Mouse (Mus musculus) forebrain, embryonic 13.5 days (tissue): ENCODE measurements around the gene Snrnp70. TPM values are rescaled to one million over a fixed set of nuclear protein-coding genes. Genes with fewer than 3 reads are reported as not detected.

Source experiments
- ATAC-seq: fragments of 200-750 bp; cut with Nextera tagmentation; 2 replicates; pipeline ENCODE4 v1.8.0; 2017
- H3K27ac ChIP-seq: fragments of 300-500 bp; sonication (generic); 2 replicates; pipeline ENCODE4 v1.5.1; 2015; ENCODE audit warnings: inconsistent platforms, mild to moderate bottlenecking, moderate library complexity
- H3K27me3 ChIP-seq: fragments of 300-500 bp; sonication (generic); 2 replicates; pipeline ENCODE4 v1.6.1; 2015; ENCODE audit warnings: mild to moderate bottlenecking, inconsistent platforms
- H3K36me3 ChIP-seq: fragments of 300-500 bp; sonication (generic); 2 replicates; pipeline ENCODE4 v1.6.1; 2015; ENCODE audit warnings: mild to moderate bottlenecking, inconsistent platforms; ENCODE audit not compliant: poor library complexity, severe bottlenecking
- H3K4me1 ChIP-seq: fragments of 300-500 bp; sonication (generic); 2 replicates; pipeline ENCODE4 v1.6.1; 2015; ENCODE audit warnings: inconsistent platforms
- H3K4me2 ChIP-seq: fragments of 300-500 bp; sonication (generic); 2 replicates; pipeline ENCODE4 v1.6.1; 2015; ENCODE audit warnings: inconsistent platforms, mild to moderate bottlenecking, moderate library complexity
- H3K4me3 ChIP-seq: fragments of 300-500 bp; sonication (generic); 2 replicates; pipeline ENCODE4 v1.5.1; 2015; ENCODE audit warnings: mild to moderate bottlenecking, inconsistent platforms
- H3K9ac ChIP-seq: fragments of 300-500 bp; sonication (generic); 2 replicates; pipeline ENCODE4 v1.6.1; 2015; ENCODE audit warnings: mild to moderate bottlenecking, inconsistent platforms
- H3K9me3 ChIP-seq: fragments of 300-500 bp; sonication (generic); replicated peaks from 2 replicates; pipeline ENCODE4 v1.6.1; 2016; ENCODE audit warnings: inconsistent platforms
- WGBS: fragments of 180-500 bp; shearing (Covaris S2); methylation state at CpG from one replicate; pipeline ENCODE4 v1.1.7; 2015; 5-methylcytosine and 5-hydroxymethylcytosine counted together
- polyA plus RNA-seq: library from polyadenylated mRNA; unstranded; fragments of >200 nt; fragmentation: Nextera tagmentation; extraction: Ambion mirVana; gene quantifications from 2 replicates; pipeline ENCODE4 v1.2.1, GENCODE M21; 2015

Gene Snrnp70
- polyA plus RNA-seq, 1 experiment from 2014 or later: 250 TPM

DNA sequence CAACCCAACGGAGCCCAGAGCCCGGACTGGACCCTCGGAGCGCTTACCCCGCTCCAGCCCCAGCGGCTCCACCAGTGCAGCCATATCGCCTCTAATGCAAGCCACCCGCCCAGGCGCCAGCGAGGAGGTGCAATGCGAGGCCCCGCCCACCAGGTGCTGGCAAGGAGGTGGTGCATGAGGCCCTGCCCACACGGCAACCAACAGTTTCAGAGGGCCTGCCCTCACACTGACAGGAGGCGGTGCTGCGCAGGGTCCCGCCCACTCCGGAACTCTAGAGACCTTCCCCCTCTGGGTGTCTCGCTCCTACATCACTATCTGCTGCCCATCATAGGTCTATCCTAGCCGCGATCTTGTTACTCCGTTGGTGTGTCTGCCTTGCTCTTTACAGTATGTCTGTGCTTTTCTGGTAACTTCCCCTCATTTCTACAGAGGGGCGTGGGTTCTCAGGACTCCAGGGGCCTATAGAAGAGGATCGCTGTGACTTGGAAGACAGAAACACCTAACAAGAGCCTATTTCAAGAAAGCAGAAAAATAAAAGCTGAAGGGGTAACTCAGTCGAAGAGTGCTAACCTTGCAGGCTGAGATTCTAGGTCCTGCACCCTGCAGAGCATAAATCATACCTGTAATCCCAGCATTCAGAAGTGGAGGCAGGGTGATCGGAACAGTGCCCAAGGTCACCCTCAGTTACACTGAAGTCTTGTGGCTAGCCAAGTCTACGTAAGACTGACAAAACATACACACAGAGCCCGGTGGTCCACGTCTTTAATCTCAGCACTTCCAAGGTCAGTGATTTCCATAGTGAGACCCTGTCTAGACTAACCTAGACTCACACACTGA is 24.8 kb downstream of the Snrnp70 start, which contains the start of gene Lin7b:
Gene Lin7b (minus strand): TSS at position 109 of the 837 bp plus-strand sequence.
- Histone ChIP-seq H3K4me1 (peaks cover 30% of the 10 kb centered on the region), H3K9ac (peak within 1 kb of the TSS; percentile 69), H3K9me3 (no peaks in the 10 kb centered on the region), H3K27me3 (peaks cover 20% of the 10 kb centered on the region), H3K36me3 (peaks cover 41% of the 10 kb centered on the region), H3K27ac (no peak within 1 kb of the TSS), H3K4me2 (peak within 1 kb of the TSS; percentile 90), H3K4me3 (peak within 1 kb of the TSS; percentile 46)
- WGBS: 11% methylated on average over 28 of the region's 28 CpGs
- peak; percentile 52 for ATAC-seq

DNA sequence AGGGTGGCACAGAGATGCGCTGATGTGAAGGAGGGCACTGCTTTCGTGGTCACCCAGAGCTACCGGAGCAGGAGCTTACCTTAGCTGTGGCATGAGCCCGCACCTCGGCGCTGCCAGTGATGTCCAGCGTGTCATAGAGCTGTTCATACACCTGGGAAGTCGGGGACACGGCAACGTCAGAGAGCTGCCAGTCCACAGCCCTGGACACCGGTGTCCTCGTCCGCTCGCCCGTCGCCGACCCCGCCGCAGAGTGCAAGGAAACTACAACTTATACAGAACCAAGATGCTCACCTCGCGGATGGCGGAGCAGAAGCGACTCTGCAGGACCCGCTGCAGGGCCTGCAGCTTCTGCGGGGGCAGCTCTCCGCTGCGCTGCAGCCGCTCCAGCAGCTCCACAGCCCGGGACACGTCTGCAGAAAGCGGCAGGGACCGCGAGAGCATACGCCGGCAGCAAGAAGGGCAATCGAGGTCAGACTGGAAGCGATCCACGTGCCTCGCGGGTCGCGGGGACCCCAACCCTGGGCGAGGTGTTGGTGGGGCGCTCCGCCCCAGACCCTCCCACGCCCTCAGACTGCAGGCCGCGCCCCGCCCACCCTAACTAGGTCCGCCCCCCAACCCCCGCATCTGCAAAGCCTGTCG is 25.6 kb downstream of the Snrnp70 start:
- ATAC-seq: no peak; the same call in 1 of the 2 replicates
- peak overlapping the region; percentile 69 for H3K9ac ChIP-seq
- WGBS: 8% methylated on average over 52 of the region's 52 CpGs
- H3K9me3 ChIP-seq: no peaks in the 10 kb centered on the region
- peak overlapping the region; percentile 46 for H3K4me3 ChIP-seq
- peaks cover 20% of the 10 kb centered on the region for H3K27me3 ChIP-seq
- no peak overlapping the region for H3K27ac ChIP-seq
- peak overlapping the region; percentile 90 for H3K4me2 ChIP-seq
- H3K4me1 ChIP-seq: peaks cover 38% of the 10 kb centered on the region
- peaks cover 35% of the 10 kb centered on the region for H3K36me3 ChIP-seq

DNA sequence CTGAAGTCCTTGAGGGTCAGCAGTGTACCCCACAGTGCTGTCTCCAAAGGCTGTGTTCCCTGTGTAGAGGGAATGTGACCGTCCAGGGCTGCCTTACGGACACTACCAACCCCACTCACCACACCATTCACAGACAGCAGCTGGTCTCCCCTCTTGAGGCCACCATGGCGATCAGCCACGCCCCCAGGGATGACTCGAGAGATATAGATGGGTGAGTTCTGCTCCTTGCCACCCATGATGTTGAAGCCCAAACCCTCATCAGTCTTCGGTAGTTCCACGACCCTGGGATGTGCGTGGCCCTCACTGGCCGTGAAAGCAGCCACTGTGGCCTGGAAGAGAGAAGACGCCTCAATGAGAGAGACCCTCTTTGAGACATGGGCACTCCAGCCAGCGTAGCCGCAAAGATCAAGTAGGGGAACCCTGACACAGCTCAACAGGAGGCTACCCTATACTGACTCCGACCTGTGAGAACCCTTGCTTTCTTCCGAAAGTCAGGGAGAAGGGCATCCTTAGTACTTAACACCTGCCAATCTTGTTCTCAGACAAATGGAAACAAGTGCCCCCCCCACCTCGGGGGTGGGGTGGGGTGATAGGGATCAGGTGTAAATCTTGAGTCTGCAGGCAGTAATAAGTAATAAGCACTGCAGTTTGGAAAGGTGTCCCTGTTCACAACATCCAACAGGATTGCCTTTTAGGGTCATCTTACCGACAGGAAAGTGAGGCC is 26.4 kb downstream of the Snrnp70 start:
- Histone ChIP-seq H3K9me3 (no peaks in the 10 kb centered on the region), H3K27ac (no peak overlapping the region), H3K36me3 (peaks cover 29% of the 10 kb centered on the region), H3K27me3 (peaks cover 20% of the 10 kb centered on the region), H3K4me3 (peak overlapping the region; percentile 46; the same call in 1 of the 2 replicates), H3K4me2 (peak overlapping the region; percentile 90), H3K4me1 (peaks cover 41% of the 10 kb centered on the region), H3K9ac (no peak overlapping the region)
- 77% methylated on average over 16 of the region's 16 CpGs for WGBS
- ATAC-seq: no peak

DNA sequence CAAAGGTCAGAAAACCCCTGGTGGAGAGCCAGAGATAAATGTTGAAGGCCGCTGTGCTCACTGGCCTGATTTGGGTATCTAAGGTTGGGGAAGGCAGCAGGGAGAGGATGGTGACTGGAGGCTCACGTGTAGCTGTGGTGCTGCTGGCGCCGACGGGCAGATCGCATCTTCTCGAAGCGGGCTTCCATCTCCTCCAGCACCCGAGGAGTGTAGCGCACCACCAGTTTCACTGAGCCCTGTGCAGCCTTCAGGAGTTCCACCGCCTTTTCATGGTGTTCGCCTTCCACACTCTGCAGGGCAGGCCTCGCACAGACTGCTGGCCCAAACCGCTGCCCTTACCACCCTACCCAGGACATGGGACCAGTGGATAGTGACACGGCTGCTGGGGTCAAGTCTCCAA is 27.4 kb downstream of the Snrnp70 start:
- peaks cover 19% of the 10 kb centered on the region for H3K36me3 ChIP-seq
- peaks cover 25% of the 10 kb centered on the region for H3K27me3 ChIP-seq
- 76% methylated on average over 15 of the region's 15 CpGs for WGBS
- peak overlapping the region; percentile 84 for H3K4me2 ChIP-seq
- peaks cover 41% of the 10 kb centered on the region for H3K4me1 ChIP-seq
- no peaks in the 10 kb centered on the region for H3K9me3 ChIP-seq
- H3K9ac ChIP-seq: peak overlapping the region; percentile 70
- H3K27ac ChIP-seq: no peak overlapping the region
- peak overlapping the region; percentile 85 for H3K4me3 ChIP-seq
- no peak for ATAC-seq

DNA sequence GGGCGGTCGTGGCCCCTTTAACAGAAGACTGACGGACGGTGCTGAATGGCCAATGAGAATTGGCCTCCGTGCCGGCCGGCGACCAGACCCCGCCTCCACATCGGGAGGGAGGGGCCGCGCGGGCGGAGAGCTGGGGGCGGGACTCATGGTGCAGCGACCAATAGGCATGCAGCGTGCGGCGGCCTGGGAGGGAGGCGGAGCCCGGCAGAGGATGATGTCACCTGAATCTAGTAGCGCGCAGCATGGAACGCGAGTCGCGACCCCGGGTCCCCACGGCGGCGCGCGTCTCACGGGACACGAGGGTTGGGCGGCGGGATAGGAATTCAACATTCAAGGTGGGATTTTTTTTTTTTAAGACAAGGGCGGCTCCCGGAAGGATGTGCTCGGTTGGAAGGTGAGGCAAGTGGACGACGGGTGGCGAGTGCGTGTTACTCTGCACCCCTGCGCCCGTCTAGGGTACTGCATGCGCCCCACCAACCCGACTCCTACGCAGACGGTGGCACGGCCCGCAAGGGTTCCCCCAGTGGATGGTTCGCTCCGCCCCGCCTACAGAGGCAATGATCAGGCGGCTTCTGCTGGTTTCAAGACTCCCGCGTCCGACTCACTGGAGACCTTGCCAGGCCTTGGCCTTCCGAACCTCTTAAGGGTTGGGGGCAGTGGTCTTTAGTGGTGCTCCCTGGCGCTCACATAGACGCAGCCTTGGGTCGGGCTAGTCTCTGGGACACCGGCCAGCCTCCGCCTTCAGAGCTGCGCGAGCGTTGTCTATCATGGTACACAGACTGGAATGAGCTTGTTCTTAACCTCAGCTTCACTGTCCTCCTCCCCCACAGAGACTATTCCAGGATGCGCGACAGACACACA is 28.3 kb downstream of the Snrnp70 start:
- Histone ChIP-seq H3K27ac (peak overlapping the region; percentile 83), H3K4me2 (peak overlapping the region; percentile 84), H3K27me3 (peaks cover 33% of the 10 kb centered on the region), H3K4me3 (peak overlapping the region; percentile 85), H3K4me1 (peaks cover 48% of the 10 kb centered on the region), H3K9ac (peak overlapping the region; percentile 92), H3K9me3 (no peaks in the 10 kb centered on the region), H3K36me3 (peaks cover 9% of the 10 kb centered on the region; the same call in 1 of the 2 replicates)
- ATAC-seq: peak; percentile 88
- under 1% methylated on average over 70 of the region's 70 CpGs for WGBS

DNA sequence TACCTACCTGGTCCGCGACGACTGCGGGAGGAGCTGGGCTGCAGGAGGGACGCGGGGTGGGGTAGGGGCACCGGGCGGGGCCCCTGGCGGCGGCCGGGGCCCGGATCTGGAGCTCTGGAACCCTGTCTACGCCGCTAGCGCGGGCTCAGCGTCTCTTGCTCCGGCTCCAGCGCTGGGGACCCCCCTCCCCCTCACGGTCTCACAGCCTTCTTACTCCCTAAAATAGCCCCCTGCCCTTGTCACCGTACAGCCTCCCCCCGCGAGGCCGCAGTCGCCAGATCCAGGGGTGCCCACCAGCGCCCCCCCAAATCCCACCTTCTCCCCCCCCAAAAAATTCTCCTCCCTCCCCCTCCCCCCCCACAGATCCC is 28.9 kb downstream of the Snrnp70 start, which contains the start of gene Ppfia3:
Gene Ppfia3 (minus strand): TSS at position 368 of the 368 bp plus-strand sequence.
- 0% methylated on average over 12 of the region's 26 CpGs for WGBS

DNA sequence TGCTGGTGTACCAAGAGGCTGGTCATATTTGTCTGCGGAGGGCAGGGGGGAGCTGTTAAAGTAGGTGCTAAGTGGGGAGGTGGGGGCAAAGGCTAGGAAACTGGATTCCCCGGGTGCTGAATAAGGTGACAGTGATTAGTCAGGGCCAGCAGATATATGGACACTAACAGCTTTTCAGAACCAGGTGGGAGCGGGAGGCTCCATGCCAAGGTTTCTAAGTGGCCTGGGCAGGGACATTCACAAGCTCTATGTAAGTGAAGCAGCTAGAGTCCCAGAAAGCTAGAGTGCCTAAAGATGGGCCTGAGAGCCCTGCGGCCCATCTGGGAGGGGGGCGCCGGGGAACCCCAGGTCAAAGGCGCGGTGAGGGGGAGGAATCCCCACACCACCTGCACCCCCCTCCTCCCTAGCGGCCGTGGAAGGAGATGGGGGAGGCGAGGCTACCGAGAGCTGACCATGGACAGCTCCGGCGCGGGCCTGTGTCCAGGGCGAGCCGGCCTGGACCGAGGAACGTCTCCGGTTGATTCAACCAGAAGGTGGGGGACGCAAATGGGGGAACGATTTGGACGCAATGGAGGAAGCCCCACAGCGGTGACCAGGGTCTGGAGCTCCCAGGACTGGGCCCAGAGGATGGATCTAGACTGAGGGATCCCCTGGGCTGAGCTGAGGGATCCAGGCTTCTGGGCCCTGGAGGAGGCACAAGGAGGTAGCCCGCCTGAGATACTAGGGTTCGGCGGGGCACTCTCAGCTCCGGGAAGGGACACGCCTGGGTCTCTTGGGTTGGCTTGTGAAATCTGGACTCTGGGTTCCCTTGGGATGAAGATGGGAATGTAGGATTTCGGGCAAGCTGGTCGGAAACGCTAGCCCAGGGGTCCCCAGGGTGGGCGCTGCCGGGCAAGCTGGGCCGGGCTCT is 29.5 kb downstream of the Snrnp70 start:
- Histone ChIP-seq H3K4me1 (peaks cover 61% of the 10 kb centered on the region), H3K4me2 (peak overlapping the region; percentile 84), H3K27ac (peak overlapping the region; percentile 65), H3K9ac (peak overlapping the region; percentile 92), H3K4me3 (peak overlapping the region; percentile 85), H3K27me3 (peaks cover 33% of the 10 kb centered on the region), H3K9me3 (no peaks in the 10 kb centered on the region), H3K36me3 (no peaks in the 10 kb centered on the region)
- WGBS: 4% methylated on average over 35 of the region's 35 CpGs
- ATAC-seq: no peak

More for the DNA sequence above, 28.9 kb downstream of the Snrnp70 start, which contains the start of gene Ppfia3:
- peak; percentile 41 for ATAC-seq
- Histone ChIP-seq H3K9me3 (no peaks in the 10 kb centered on the region), H3K4me3 (peak within 1 kb of the TSS; percentile 85), H3K4me2 (peak within 1 kb of the TSS; percentile 84), H3K27ac (peak within 1 kb of the TSS; percentile 83), H3K9ac (peak within 1 kb of the TSS; percentile 92), H3K27me3 (peaks cover 33% of the 10 kb centered on the region), H3K36me3 (0 out of 2 replicates have a peak, but pooled peaks cover 4% of the 10 kb centered on the region), H3K4me1 (peaks cover 55% of the 10 kb centered on the region)

DNA sequence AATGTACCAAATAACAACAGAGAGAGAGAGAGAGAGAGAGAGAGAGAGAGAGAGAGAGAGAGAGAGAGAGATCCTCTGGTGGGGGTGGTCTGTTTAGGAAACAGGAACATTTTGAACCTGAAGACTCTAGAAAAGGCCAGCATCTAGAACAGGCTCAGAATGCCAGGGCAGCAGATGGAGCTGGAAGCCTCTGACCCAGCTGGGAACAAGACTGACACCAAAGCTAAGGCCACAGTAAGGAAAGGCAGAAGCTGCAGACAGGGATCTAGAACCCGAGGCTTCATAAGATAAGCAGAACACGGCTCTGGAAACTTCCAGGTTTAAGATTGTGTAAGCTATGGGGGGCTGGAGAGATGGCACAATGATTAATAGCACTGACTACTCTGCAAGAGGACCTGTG is 31.6 kb downstream of the Snrnp70 start:
- Histone ChIP-seq H3K36me3 (no peaks in the 10 kb centered on the region), H3K9ac (no peak overlapping the region), H3K4me1 (peaks cover 49% of the 10 kb centered on the region), H3K27me3 (peaks cover 23% of the 10 kb centered on the region), H3K4me2 (no peak overlapping the region), H3K4me3 (no peak overlapping the region), H3K9me3 (no peaks in the 10 kb centered on the region), H3K27ac (no peak overlapping the region)
- ATAC-seq: no peak
- WGBS: 94% methylated on average over 2 of the region's 2 CpGs

DNA sequence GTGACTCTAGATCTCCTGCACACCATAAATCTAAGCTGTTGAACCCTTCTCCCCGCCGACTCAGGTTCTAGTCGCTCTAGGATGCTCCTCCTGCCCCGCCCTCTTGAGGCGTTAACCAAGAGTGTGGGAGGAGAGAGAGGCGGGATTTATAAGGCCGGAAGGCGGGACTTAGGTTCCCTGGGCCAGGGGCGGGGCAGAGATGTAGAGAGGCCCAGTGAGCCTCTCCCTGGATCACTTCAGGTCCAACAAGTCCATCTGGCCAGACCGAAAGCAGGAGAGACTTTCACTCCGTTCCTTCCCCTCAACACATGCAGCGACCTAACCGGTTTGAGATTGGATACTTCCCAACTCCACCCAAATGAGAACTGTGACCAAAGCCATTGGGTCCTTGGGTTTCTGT is 32.7 kb downstream of the Snrnp70 start:
- peaks cover 42% of the 10 kb centered on the region for H3K4me1 ChIP-seq
- no peak for ATAC-seq
- H3K27me3 ChIP-seq: peaks cover 16% of the 10 kb centered on the region
- no peak overlapping the region for H3K9ac ChIP-seq
- H3K4me3 ChIP-seq: no peak overlapping the region
- 5% methylated on average over 13 of the region's 13 CpGs for WGBS
- 0 out of 2 replicates have a peak overlapping the region, but pooled peaks have one; percentile 82 for H3K4me2 ChIP-seq
- no peak overlapping the region for H3K27ac ChIP-seq
- no peaks in the 10 kb centered on the region for H3K9me3 ChIP-seq
- peaks cover 9% of the 10 kb centered on the region for H3K36me3 ChIP-seq

DNA sequence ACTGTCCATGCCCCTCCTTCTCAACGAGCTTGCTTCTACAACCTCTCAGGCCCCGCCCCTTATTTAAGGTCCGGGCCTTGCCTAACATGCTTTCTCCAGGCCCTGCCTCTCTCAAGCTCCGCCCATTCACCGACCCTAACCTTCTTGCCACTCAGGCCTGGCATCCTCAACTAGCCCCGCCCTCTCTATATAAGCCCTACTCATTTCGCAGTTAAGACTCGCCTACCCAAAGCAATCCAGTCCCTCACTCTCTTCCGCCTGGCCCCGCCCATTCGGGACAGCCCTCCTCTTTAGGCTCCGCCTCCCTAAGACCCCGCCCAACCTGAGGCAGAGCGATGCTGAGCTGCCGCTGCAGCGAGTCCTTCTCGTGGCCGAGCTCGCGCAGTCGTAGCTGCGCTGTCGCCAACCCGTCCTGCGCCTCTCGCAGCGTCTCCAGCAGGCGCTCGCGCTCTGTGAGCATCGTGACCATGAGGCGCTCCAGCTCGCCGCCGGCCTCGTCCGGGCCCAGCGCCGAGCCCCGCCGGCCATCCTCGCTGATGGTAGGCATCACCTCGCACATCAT is 34.2 kb downstream of the Snrnp70 start:
- Histone ChIP-seq H3K4me1 (peaks cover 38% of the 10 kb centered on the region), H3K36me3 (peaks cover 15% of the 10 kb centered on the region), H3K4me3 (peak overlapping the region; percentile 49), H3K9me3 (no peaks in the 10 kb centered on the region), H3K27me3 (peaks cover 16% of the 10 kb centered on the region), H3K4me2 (peak overlapping the region; percentile 82), H3K9ac (peak overlapping the region; percentile 73), H3K27ac (peak overlapping the region; percentile 53; the same call in 1 of the 2 replicates)
- 0% methylated on average over 43 of the region's 43 CpGs for WGBS
- peak; percentile 89 for ATAC-seq
